Mouse (Mus musculus) thymus, postnatal 4 days (tissue): ENCODE measurements around the gene Adcy10.

Experiments used
- DNase-seq: peaks from one replicate; pipeline ENCODE4 v3.0.0; 2021

The Adcy10 gene

GRCm38 (mm10) chr1:165536079-165536675, 51.2 kb downstream of the Adcy10 start:
- no peak for DNase-seq

GRCm38 (mm10) chr1:165537241-165537807, 52.3 kb downstream of the Adcy10 start:
- no peak for DNase-seq

- DNase-seq: no peak
Measured at GRCm38 (mm10) chr1:165556711-165557110, 71.7 kb downstream of the Adcy10 start.

GRCm38 (mm10) chr1:165559073-165559472, 74.1 kb downstream of the Adcy10 start:
- DNase-seq: no peak

- DNase-seq: no peak
Measured at GRCm38 (mm10) chr1:165565283-165565682, 80.3 kb downstream of the Adcy10 start.

- DNase-seq: no peak
Measured at GRCm38 (mm10) chr1:165567466-165567865, 82.5 kb downstream of the Adcy10 start.

- DNase-seq: no peak
Measured at GRCm38 (mm10) chr1:165576005-165576404, 91.0 kb downstream of the Adcy10 start.

- DNase-seq: no peak
Measured at GRCm38 (mm10) chr1:165576459-165577112, 91.6 kb downstream of the Adcy10 start.

- DNase-seq: peak; percentile 45
Measured at GRCm38 (mm10) chr1:165579332-165579731, 94.3 kb downstream of the Adcy10 start.

GRCm38 (mm10) chr1:165581255-165581654, 96.3 kb downstream of the Adcy10 start:
- DNase-seq: no peak

GRCm38 (mm10) chr1:165583529-165584184, 98.7 kb downstream of the Adcy10 start:
- peak; percentile 94 for DNase-seq

- DNase-seq: no peak
Measured at GRCm38 (mm10) chr1:165585389-165586104, 100.6 kb downstream of the Adcy10 start.

GRCm38 (mm10) chr1:165586366-165586765, 101.4 kb downstream of the Adcy10 start:
- no peak for DNase-seq

- DNase-seq: no peak
Measured at GRCm38 (mm10) chr1:165587845-165588244, 102.9 kb downstream of the Adcy10 start.

GRCm38 (mm10) chr1:165589280-165590048, 104.5 kb downstream of the Adcy10 start:
- DNase-seq: no peak

GRCm38 (mm10) chr1:165590760-165591159, 105.8 kb downstream of the Adcy10 start:
- no peak for DNase-seq

- DNase-seq: no peak
Measured at GRCm38 (mm10) chr1:165592295-165593082, 107.5 kb downstream of the Adcy10 start.

GRCm38 (mm10) chr1:165594699-165595421, 109.9 kb downstream of the Adcy10 start:
- no peak for DNase-seq

- DNase-seq: no peak
Measured at GRCm38 (mm10) chr1:165601775-165602280, 116.8 kb downstream of the Adcy10 start.

GRCm38 (mm10) chr1:165603218-165603617, 118.2 kb downstream of the Adcy10 start:
- peak; percentile 27 for DNase-seq

- DNase-seq: no peak
Measured at GRCm38 (mm10) chr1:165604203-165604602, 119.2 kb downstream of the Adcy10 start.
